Mouse (Mus musculus) heart, postnatal 0 days (tissue): ENCODE results near the gene Cacna2d2. TPM values are rescaled to one million over a fixed set of nuclear protein-coding genes. Genes with fewer than 3 reads are reported as not detected.
A peak's percentile ranks its signal among the peaks of the same experiment; 100 is the strongest.

Experiments used
- ATAC-seq: fragments of 200-750 bp; cut with Nextera tagmentation; 2 replicates; pipeline ENCODE4 v1.8.0; 2017; ENCODE audit warnings: low read depth, moderate number of reproducible peaks, moderate library complexity; ENCODE audit not compliant: insufficient read depth
- DNase-seq: peaks from one replicate; pipeline ENCODE4 v3.0.0-alpha.2; 2016; ENCODE audit warnings: low spot score
- H3K27ac ChIP-seq: fragments of 300-500 bp; sonication (generic); 2 replicates; pipeline ENCODE4 v1.5.1; 2014; ENCODE audit warnings: low read depth, mild to moderate bottlenecking
- H3K27me3 ChIP-seq: fragments of 300-500 bp; sonication (generic); 2 replicates; pipeline ENCODE4 v1.6.1; 2014; ENCODE audit warnings: low read length, mixed read lengths; ENCODE audit not compliant: control insufficient read depth, insufficient read depth
- H3K36me3 ChIP-seq: fragments of 300-500 bp; sonication (generic); replicated peaks from 2 replicates; pipeline ENCODE4 v1.6.1; 2014; ENCODE audit warnings: low read length, mixed read lengths; ENCODE audit not compliant: control insufficient read depth, insufficient read depth
- H3K4me1 ChIP-seq: fragments of 300-500 bp; sonication (generic); 2 replicates; pipeline ENCODE4 v1.6.1; 2014; ENCODE audit warnings: antibody characterized with exemption; ENCODE audit not compliant: control insufficient read depth, insufficient read depth
- H3K4me2 ChIP-seq: fragments of 300-500 bp; sonication (generic); 2 replicates; pipeline ENCODE4 v1.6.1; 2014; ENCODE audit warnings: low read depth, mild to moderate bottlenecking, low read length, moderate library complexity
- H3K4me3 ChIP-seq: fragments of 300-500 bp; sonication (generic); 2 replicates; pipeline ENCODE4 v1.5.1; 2014; ENCODE audit warnings: low read depth, low read length
- H3K9ac ChIP-seq: fragments of 300-500 bp; sonication (generic); replicated peaks from 2 replicates; pipeline ENCODE4 v1.6.1; 2014; ENCODE audit warnings: low read depth, low read length, mixed read lengths
- H3K9me3 ChIP-seq: fragments of 300-500 bp; sonication (generic); replicated peaks from 2 replicates; pipeline ENCODE4 v1.6.1; 2016; ENCODE audit warnings: low read length; ENCODE audit not compliant: control insufficient read depth
- CTCF ChIP-seq: IDR thresholded peaks from 2 replicates; pipeline ENCODE4 v1.5.1; 2016; ENCODE audit warnings: antibody characterized with exemption, control low read depth, low read depth
- EP300 ChIP-seq: IDR thresholded peaks from 2 replicates; pipeline ENCODE4 v1.6.1; 2016; ENCODE audit warnings: antibody characterized with exemption, low read depth
- WGBS: fragments of 180-500 bp; shearing (Covaris S2); extraction: QIAGEN DNeasy Blood & Tissue Kit; methylation state at CpG from one replicate; pipeline ENCODE4 v1.1.7; 2014; 5-methylcytosine and 5-hydroxymethylcytosine counted together
- polyA plus RNA-seq: library from polyadenylated mRNA; unstranded; fragments of >200 nt; fragmentation: Nextera tagmentation; extraction: Ambion mirVana; gene quantifications from 2 replicates; pipeline ENCODE4 v1.2.1, GENCODE M21; 2015
- total RNA-seq: library from RNA; depleted of rRNA; stranded (reverse); fragments of >200 nt; gene quantifications from 2 replicates; pipeline ENCODE4 v1.2.3, GENCODE M21; 2014; ENCODE audit warnings: low replicate concordance

The Cacna2d2 gene
- total and polyA plus RNA-seq, 2 experiments from 2014 or later, result 1.1 to 34.8 TPM

DNA sequence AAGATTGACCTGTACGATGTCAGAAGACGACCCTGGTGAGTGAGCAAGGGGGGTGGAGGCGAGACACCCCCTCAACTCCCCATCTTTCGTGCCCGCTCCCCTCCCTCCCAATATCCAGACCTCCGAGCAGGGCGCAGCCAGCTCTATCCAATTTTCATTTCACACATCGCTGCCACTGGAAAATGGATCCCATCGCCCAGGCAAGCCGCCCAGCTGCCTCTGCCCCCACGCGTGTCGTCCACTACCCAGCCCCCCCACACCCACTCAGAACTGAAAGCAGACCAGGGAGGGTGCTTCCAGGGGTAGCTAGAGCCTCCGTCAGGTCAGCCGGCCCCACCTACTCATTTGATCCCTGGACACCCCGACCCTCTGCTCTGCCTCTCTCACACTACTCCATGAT lies 112.9 kb downstream of the Cacna2d2 start:
- DNase-seq, result no peak
- Histone ChIP-seq H3K4me1 (no peaks in the 10 kb centered on the region), H3K27ac (no peak overlapping the region), H3K4me3 (no peak overlapping the region), H3K9ac (no peak overlapping the region), H3K4me2 (no peak overlapping the region), H3K27me3 (0 out of 2 replicates have a peak, but pooled peaks cover 3% of the 10 kb centered on the region), H3K36me3 (no peaks in the 10 kb centered on the region), H3K9me3 (no peaks in the 10 kb centered on the region)
- TF ChIP-seq CTCF (no peak), EP300 (no peak)
- no peak for ATAC-seq
- 79% methylated on average over 16 of the region's 16 CpGs for WGBS

DNA sequence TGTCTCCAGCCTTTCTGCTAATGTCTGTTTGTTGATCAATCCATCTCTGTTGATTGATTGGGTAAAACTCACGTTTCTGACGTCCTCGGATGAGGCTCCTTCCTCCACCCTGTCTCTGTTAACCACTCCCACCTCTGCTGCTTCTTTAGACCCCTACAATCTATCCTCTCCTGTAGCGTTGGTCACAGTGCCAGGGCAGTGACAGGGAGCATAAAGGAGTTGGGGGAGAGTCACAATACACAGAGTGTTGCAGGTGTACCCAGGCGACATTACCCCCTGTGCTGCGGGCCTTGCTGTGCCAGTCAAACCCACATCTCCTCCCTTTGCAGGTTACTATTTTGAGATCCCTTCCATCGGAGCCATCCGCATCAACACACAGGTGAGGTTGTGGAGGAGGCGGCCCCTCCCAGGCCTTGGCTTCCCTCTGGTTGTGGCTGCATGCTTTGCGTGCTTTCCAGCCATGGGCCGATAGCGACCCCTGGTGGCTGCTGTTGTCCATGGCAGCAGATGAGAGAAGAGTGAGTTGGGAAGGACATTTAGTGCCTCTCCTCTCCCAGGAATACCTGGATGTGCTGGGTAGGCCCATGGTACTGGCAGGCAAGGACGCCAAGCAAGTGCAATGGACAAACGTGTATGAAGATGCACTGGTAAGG lies 115.0 kb downstream of the Cacna2d2 start:
- Histone ChIP-seq H3K9ac (no peak overlapping the region), H3K4me1 (no peaks in the 10 kb centered on the region), H3K27me3 (0 out of 2 replicates have a peak, but pooled peaks cover 3% of the 10 kb centered on the region), H3K4me3 (no peak overlapping the region), H3K36me3 (no peaks in the 10 kb centered on the region), H3K9me3 (no peaks in the 10 kb centered on the region), H3K27ac (no peak overlapping the region), H3K4me2 (no peak overlapping the region)
- 29% methylated on average over 14 of the region's 14 CpGs for WGBS
- ATAC-seq (peak; percentile 35; the same call in 1 of the 2 replicates), DNase-seq (peak; percentile 43)
- TF ChIP-seq CTCF (peak; percentile 100), EP300 (no peak)

GRCm38 (mm10) chr9:107520331-107520730 lies 120.9 kb downstream of the Cacna2d2 start:
- no peaks in the 10 kb centered on the region for H3K4me1 ChIP-seq
- no peak for ATAC-seq
- H3K9me3 ChIP-seq, result no peaks in the 10 kb centered on the region
- WGBS, result 64% methylated on average over 6 of the region's 6 CpGs
- H3K4me2 ChIP-seq, result no peak overlapping the region
- H3K9ac ChIP-seq, result no peak overlapping the region
- TF ChIP-seq CTCF (no peak), EP300 (no peak)
- no peaks in the 10 kb centered on the region for H3K36me3 ChIP-seq
- no peak for DNase-seq
- peaks cover 5% of the 10 kb centered on the region; the same call in 1 of the 2 replicates for H3K27me3 ChIP-seq
- no peak overlapping the region for H3K27ac ChIP-seq
- H3K4me3 ChIP-seq, result no peak overlapping the region

GRCm38 (mm10) chr9:107521190-107521589 lies 121.8 kb downstream of the Cacna2d2 start:
- ATAC-seq, result no peak

GRCm38 (mm10) chr9:107521711-107522399 lies 122.4 kb downstream of the Cacna2d2 start:
- no peaks in the 10 kb centered on the region for H3K9me3 ChIP-seq
- H3K27me3 ChIP-seq, result peaks cover 19% of the 10 kb centered on the region
- H3K4me2 ChIP-seq, result peak overlapping the region; percentile 38
- H3K4me1 ChIP-seq, result peaks cover 5% of the 10 kb centered on the region; the same call in 1 of the 2 replicates
- H3K9ac ChIP-seq, result no peak overlapping the region
- no peak overlapping the region; the same call in 1 of the 2 replicates for H3K27ac ChIP-seq
- peak overlapping the region; percentile 3; the same call in 1 of the 2 replicates for H3K4me3 ChIP-seq
- 28% methylated on average over 25 of the region's 25 CpGs for WGBS
- H3K36me3 ChIP-seq, result no peaks in the 10 kb centered on the region
- DNase-seq (no peak), ATAC-seq (peak; percentile 30; the same call in 1 of the 2 replicates)
- TF ChIP-seq EP300 (no peak), CTCF (no peak)

More at GRCm38 (mm10) chr9:107521190-107521589, 121.8 kb downstream of the Cacna2d2 start:
- no peak for DNase-seq
- Histone ChIP-seq H3K4me1 (0 out of 2 replicates have a peak, but pooled peaks cover under 1% of the 10 kb centered on the region), H3K9me3 (no peaks in the 10 kb centered on the region), H3K27me3 (peaks cover 12% of the 10 kb centered on the region), H3K4me2 (peak overlapping the region; percentile 38; the same call in 1 of the 2 replicates), H3K9ac (no peak overlapping the region), H3K36me3 (no peaks in the 10 kb centered on the region), H3K27ac (no peak overlapping the region; the same call in 1 of the 2 replicates), H3K4me3 (peak overlapping the region; percentile 3; the same call in 1 of the 2 replicates)
- WGBS, result 59% methylated on average over 5 of the region's 5 CpGs
- TF ChIP-seq CTCF, result no peak
